Mouse (Mus musculus) heart, postnatal 0 days (tissue): ENCODE measurements around the gene Lsm7.

ENCODE experiments used
- CTCF ChIP-seq: IDR thresholded peaks from 2 replicates; pipeline ENCODE4 v1.5.1; 2016; ENCODE audit warnings: antibody characterized with exemption, control low read depth, low read depth
- EP300 ChIP-seq: IDR thresholded peaks from 2 replicates; pipeline ENCODE4 v1.6.1; 2016; ENCODE audit warnings: antibody characterized with exemption, low read depth

- TF ChIP-seq CTCF (no peak), EP300 (no peak)
Observed at GRCm38 (mm10) chr10:80802996-80803395, 52.0 kb downstream of the Lsm7 start.
